Mouse (Mus musculus) forebrain, embryonic 13.5 days (tissue): ENCODE measurements around the gene Lrrc4b. TPM values are rescaled to one million over a fixed set of nuclear protein-coding genes. Genes with fewer than 3 reads are reported as not detected.

Source experiments
- ATAC-seq: fragments of 200-750 bp; cut with Nextera tagmentation; 2 replicates; pipeline ENCODE4 v1.8.0; 2017
- H3K27ac ChIP-seq: fragments of 300-500 bp; sonication (generic); 2 replicates; pipeline ENCODE4 v1.5.1; 2015; ENCODE audit warnings: inconsistent platforms, mild to moderate bottlenecking, moderate library complexity
- H3K27me3 ChIP-seq: fragments of 300-500 bp; sonication (generic); 2 replicates; pipeline ENCODE4 v1.6.1; 2015; ENCODE audit warnings: mild to moderate bottlenecking, inconsistent platforms
- H3K36me3 ChIP-seq: fragments of 300-500 bp; sonication (generic); 2 replicates; pipeline ENCODE4 v1.6.1; 2015; ENCODE audit warnings: mild to moderate bottlenecking, inconsistent platforms; ENCODE audit not compliant: poor library complexity, severe bottlenecking
- H3K4me1 ChIP-seq: fragments of 300-500 bp; sonication (generic); 2 replicates; pipeline ENCODE4 v1.6.1; 2015; ENCODE audit warnings: inconsistent platforms
- H3K4me2 ChIP-seq: fragments of 300-500 bp; sonication (generic); 2 replicates; pipeline ENCODE4 v1.6.1; 2015; ENCODE audit warnings: inconsistent platforms, mild to moderate bottlenecking, moderate library complexity
- H3K4me3 ChIP-seq: fragments of 300-500 bp; sonication (generic); 2 replicates; pipeline ENCODE4 v1.5.1; 2015; ENCODE audit warnings: mild to moderate bottlenecking, inconsistent platforms
- H3K9ac ChIP-seq: fragments of 300-500 bp; sonication (generic); 2 replicates; pipeline ENCODE4 v1.6.1; 2015; ENCODE audit warnings: mild to moderate bottlenecking, inconsistent platforms
- H3K9me3 ChIP-seq: fragments of 300-500 bp; sonication (generic); replicated peaks from 2 replicates; pipeline ENCODE4 v1.6.1; 2016; ENCODE audit warnings: inconsistent platforms
- WGBS: fragments of 180-500 bp; shearing (Covaris S2); methylation state at CpG from one replicate; pipeline ENCODE4 v1.1.7; 2015; 5-methylcytosine and 5-hydroxymethylcytosine counted together
- polyA plus RNA-seq: library from polyadenylated mRNA; unstranded; fragments of >200 nt; fragmentation: Nextera tagmentation; extraction: Ambion mirVana; gene quantifications from 2 replicates; pipeline ENCODE4 v1.2.1, GENCODE M21; 2015

Gene Lrrc4b
- polyA plus RNA-seq = 11.6 and 12.6 TPM in 2 replicates

- Histone ChIP-seq H3K9me3 (no peaks in the 10 kb centered on the region), H3K27ac (peak within 1 kb of the TSS; percentile 99), H3K4me2 (peak within 1 kb of the TSS; percentile 95), H3K27me3 (no peaks in the 10 kb centered on the region; the same call in 1 of the 2 replicates), H3K4me3 (peak within 1 kb of the TSS; percentile 82), H3K9ac (peak within 1 kb of the TSS; percentile 97), H3K4me1 (peaks cover 57% of the 10 kb centered on the region), H3K36me3 (peaks cover 2% of the 10 kb centered on the region; the same call in 1 of the 2 replicates)
- under 1% methylated on average over 60 of the region's 69 CpGs for WGBS
- peak; percentile 73 for ATAC-seq
Measured at GRCm38 (mm10) chr7:44428968-44429521, at the start of gene Lrrc4b. TSS of gene Lrrc4b (plus strand) at chr7:44429018.

- H3K9ac ChIP-seq = 0 out of 2 replicates have a peak overlapping the region, but pooled peaks have one; percentile 12
- H3K4me2 ChIP-seq = no peak overlapping the region
- H3K36me3 ChIP-seq = no peaks in the 10 kb centered on the region
- H3K9me3 ChIP-seq = 0 out of 2 replicates have a peak, but pooled peaks cover 6% of the 10 kb centered on the region
- no peak overlapping the region; the same call in 1 of the 2 replicates for H3K4me3 ChIP-seq
- ATAC-seq = peak; percentile 69
- H3K27me3 ChIP-seq = peaks cover 18% of the 10 kb centered on the region
- peak overlapping the region; percentile 93 for H3K27ac ChIP-seq
- H3K4me1 ChIP-seq = peaks cover 37% of the 10 kb centered on the region
- WGBS = 62% methylated on average over 12 of the region's 12 CpGs
Measured at GRCm38 (mm10) chr7:44382541-44382940, 46.3 kb upstream of the Lrrc4b start.

GRCm38 (mm10) chr7:44383980-44384715 lies 44.7 kb upstream of the Lrrc4b start, which contains the start of gene Syt3:
TSS of gene Syt3 (plus strand) at chr7:44384102.
- Histone ChIP-seq H3K36me3 (no peaks in the 10 kb centered on the region), H3K27ac (peak within 1 kb of the TSS; percentile 93), H3K27me3 (peaks cover 14% of the 10 kb centered on the region), H3K9ac (peak within 1 kb of the TSS; percentile 73), H3K4me1 (peaks cover 31% of the 10 kb centered on the region), H3K9me3 (0 out of 2 replicates have a peak, but pooled peaks cover 6% of the 10 kb centered on the region), H3K4me3 (peak within 1 kb of the TSS; percentile 51), H3K4me2 (peak within 1 kb of the TSS; percentile 89)
- ATAC-seq = peak; percentile 87
- 0% methylated on average over 26 of the region's 33 CpGs for WGBS

DNA sequence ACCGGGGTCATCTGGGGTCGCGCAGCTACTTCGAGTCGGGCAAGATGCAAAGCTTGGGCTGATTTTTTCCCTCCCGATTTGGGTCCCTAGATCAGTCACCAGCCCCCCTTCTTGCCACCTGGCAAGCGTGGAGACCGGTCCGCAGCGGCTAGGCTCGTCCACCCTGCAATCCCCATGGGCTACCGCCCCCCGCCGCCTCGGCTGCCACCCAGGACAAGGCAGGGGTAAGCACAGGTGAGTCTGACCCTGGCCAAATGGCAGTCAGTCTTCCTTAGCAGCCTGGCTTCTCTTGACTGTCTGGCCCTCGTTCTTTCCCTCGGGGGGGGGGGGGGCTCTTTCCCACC lies 44.1 kb upstream of the Lrrc4b start:
- H3K27me3 ChIP-seq = peaks cover 14% of the 10 kb centered on the region
- peak overlapping the region; percentile 89 for H3K4me2 ChIP-seq
- peaks cover 31% of the 10 kb centered on the region for H3K4me1 ChIP-seq
- peak overlapping the region; percentile 73 for H3K9ac ChIP-seq
- H3K4me3 ChIP-seq = peak overlapping the region; percentile 51
- H3K36me3 ChIP-seq = no peaks in the 10 kb centered on the region
- peak; percentile 41 for ATAC-seq
- no peak overlapping the region for H3K27ac ChIP-seq
- 0% methylated on average over 16 of the region's 17 CpGs for WGBS
- 0 out of 2 replicates have a peak, but pooled peaks cover 6% of the 10 kb centered on the region for H3K9me3 ChIP-seq

GRCm38 (mm10) chr7:44385720-44386119 lies 43.1 kb upstream of the Lrrc4b start, which contains the start of gene 1700008O03Rik:
TSS of gene 1700008O03Rik (minus strand) at chr7:44385820.
- Histone ChIP-seq H3K4me2 (peak within 1 kb of the TSS; percentile 89), H3K4me1 (peaks cover 31% of the 10 kb centered on the region), H3K9me3 (no peaks in the 10 kb centered on the region), H3K27me3 (peaks cover 14% of the 10 kb centered on the region), H3K36me3 (no peaks in the 10 kb centered on the region), H3K9ac (peak within 1 kb of the TSS; percentile 73), H3K27ac (no peak within 1 kb of the TSS), H3K4me3 (peak within 1 kb of the TSS; percentile 51)
- 83% methylated on average over 12 of the region's 12 CpGs for WGBS
- ATAC-seq = no peak

DNA sequence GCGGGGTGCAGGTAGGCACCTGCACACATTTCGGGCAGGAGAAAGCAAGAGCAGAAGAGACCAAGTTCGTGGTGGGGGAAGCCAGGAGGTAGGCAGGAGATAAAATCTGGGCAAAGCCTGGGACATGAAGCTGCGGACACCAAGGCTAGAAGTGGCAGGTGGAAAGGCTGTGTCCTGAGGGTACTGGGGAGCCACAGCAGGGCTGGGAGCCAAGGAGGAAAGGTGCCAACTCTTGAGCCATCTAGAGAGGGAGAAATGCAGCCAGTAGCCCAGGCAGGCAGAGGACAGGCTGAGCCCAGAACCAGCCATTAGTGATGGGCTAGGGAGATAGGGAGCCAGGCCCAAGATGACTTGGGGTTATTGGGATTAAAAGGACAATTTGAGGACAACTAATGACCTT lies 37.0 kb upstream of the Lrrc4b start:
- no peak for ATAC-seq
- H3K4me2 ChIP-seq = no peak overlapping the region
- H3K27me3 ChIP-seq = peaks cover 8% of the 10 kb centered on the region; the same call in 1 of the 2 replicates
- H3K27ac ChIP-seq = no peak overlapping the region
- no peak overlapping the region for H3K9ac ChIP-seq
- H3K4me1 ChIP-seq = no peaks in the 10 kb centered on the region
- no peaks in the 10 kb centered on the region for H3K9me3 ChIP-seq
- H3K36me3 ChIP-seq = no peaks in the 10 kb centered on the region
- 90% methylated on average over 4 of the region's 4 CpGs for WGBS
- H3K4me3 ChIP-seq = no peak overlapping the region

- no peak overlapping the region for H3K4me3 ChIP-seq
- H3K4me2 ChIP-seq = no peak overlapping the region
- H3K4me1 ChIP-seq = no peaks in the 10 kb centered on the region
- no peak for ATAC-seq
- H3K27me3 ChIP-seq = peaks cover 5% of the 10 kb centered on the region; the same call in 1 of the 2 replicates
- WGBS = 87% methylated on average over 11 of the region's 14 CpGs
- H3K27ac ChIP-seq = no peak overlapping the region
- H3K9me3 ChIP-seq = no peaks in the 10 kb centered on the region
- no peaks in the 10 kb centered on the region for H3K36me3 ChIP-seq
- no peak overlapping the region for H3K9ac ChIP-seq
Measured at GRCm38 (mm10) chr7:44392341-44392740, 36.5 kb upstream of the Lrrc4b start.

DNA sequence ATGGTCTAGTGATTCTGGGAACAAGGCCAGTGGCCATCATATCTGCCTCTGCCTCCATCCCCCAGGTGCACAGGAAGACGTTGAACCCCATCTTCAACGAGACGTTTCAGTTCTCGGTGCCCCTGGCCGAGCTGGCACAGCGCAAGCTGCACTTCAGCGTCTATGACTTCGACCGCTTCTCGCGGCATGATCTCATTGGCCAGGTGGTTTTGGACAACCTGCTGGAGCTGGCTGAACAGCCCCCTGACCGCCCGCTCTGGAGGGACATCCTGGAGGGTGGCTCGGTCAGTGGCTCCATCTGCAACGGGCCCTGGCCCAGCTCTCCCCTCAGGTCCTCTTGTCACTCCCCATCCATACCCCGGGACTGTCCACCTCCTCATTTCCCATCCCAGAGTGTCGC lies 35.5 kb upstream of the Lrrc4b start:
- H3K36me3 ChIP-seq = no peaks in the 10 kb centered on the region
- H3K27me3 ChIP-seq = no peaks in the 10 kb centered on the region
- no peaks in the 10 kb centered on the region for H3K9me3 ChIP-seq
- H3K9ac ChIP-seq = no peak overlapping the region; the same call in 1 of the 2 replicates
- H3K27ac ChIP-seq = no peak overlapping the region
- 92% methylated on average over 17 of the region's 17 CpGs for WGBS
- ATAC-seq = no peak
- no peak overlapping the region for H3K4me2 ChIP-seq
- no peaks in the 10 kb centered on the region for H3K4me1 ChIP-seq
- H3K4me3 ChIP-seq = no peak overlapping the region

DNA sequence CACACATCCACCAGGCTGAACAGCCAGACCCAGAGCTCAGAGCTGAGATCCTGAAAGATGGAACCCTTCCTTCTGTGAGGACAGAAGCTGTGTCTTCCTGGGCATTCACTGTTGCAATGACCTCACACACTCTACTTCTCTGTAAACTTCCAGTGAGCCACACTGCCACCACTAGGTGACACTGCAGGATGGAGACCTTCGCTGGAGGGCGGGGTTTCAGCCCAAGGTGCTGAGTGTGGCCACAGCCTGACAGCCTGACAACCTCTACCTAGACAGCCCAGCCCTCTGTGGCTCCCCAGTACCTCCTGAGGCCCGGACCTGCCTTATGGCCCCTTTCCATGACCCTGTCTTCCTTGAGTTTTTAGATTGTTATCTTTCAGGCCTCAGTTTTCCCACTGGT lies 30.2 kb upstream of the Lrrc4b start:
- 0 out of 2 replicates have a peak, but pooled peaks cover 6% of the 10 kb centered on the region for H3K27me3 ChIP-seq
- WGBS = 6% methylated on average over 3 of the region's 3 CpGs
- no peaks in the 10 kb centered on the region for H3K9me3 ChIP-seq
- no peaks in the 10 kb centered on the region for H3K4me1 ChIP-seq
- H3K27ac ChIP-seq = no peak overlapping the region
- no peaks in the 10 kb centered on the region for H3K36me3 ChIP-seq
- H3K4me2 ChIP-seq = no peak overlapping the region
- H3K4me3 ChIP-seq = no peak overlapping the region
- ATAC-seq = peak; percentile 55; the same call in 1 of the 2 replicates
- no peak overlapping the region for H3K9ac ChIP-seq

DNA sequence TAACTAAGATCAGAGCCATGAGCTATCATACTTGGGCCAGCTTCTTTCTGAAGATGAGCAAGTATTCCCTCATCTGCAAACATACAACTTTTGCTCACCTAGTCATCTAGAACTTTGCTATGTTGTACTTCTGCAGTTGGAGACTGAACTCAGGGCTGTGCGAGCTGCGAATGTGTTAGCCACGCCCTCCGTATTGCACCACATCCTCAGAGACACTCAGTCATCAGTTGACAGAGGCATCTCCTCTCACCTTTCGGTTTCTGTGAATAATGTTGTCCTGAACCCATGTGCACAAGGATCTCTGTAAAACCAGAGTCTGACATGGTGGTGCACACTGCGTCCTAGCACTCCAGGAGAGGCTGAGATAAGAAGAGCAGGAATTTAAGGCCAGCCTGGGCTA lies 27.1 kb upstream of the Lrrc4b start:
- H3K27me3 ChIP-seq = 0 out of 2 replicates have a peak, but pooled peaks cover 6% of the 10 kb centered on the region
- no peak overlapping the region for H3K4me2 ChIP-seq
- no peaks in the 10 kb centered on the region for H3K9me3 ChIP-seq
- no peak for ATAC-seq
- WGBS = 88% methylated on average over 6 of the region's 6 CpGs
- no peaks in the 10 kb centered on the region for H3K36me3 ChIP-seq
- H3K4me1 ChIP-seq = 0 out of 2 replicates have a peak, but pooled peaks cover 5% of the 10 kb centered on the region
- H3K4me3 ChIP-seq = no peak overlapping the region
- H3K27ac ChIP-seq = no peak overlapping the region
- no peak overlapping the region for H3K9ac ChIP-seq

DNA sequence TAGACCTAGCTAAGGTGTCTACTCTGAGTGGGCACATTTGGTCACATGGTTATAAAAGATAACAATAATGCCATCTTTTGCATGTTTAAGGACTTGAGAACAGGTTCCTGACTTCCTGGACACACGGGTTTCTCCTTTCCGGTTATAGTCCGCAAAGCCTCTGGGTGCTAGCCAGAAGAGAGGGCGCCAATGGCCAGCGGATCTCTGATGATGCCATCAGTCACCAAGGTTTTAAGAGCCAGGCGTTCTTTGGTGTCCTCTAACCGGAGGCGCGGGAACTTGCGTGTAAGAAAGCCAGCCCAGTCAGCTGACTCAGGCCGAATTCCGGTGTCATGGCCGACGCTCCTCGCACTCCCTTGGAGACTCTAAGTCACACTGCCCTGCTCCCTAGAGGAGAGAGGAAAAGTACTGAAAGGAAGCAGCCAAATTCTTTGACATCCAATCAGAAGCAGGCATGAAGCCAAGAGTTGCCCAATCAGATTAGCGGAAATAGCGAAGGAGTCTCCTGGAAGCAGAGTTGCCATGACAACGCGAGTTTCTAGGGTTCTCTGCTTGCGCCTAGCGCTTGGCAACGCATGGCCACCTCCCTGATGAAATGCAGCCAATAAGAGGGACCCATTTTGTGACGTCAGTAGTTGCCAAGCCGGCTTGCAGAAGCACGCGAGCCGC lies 23.3 kb upstream of the Lrrc4b start:
- 0 out of 2 replicates have a peak, but pooled peaks cover 5% of the 10 kb centered on the region for H3K4me1 ChIP-seq
- no peaks in the 10 kb centered on the region for H3K36me3 ChIP-seq
- peak overlapping the region; percentile 82 for H3K27ac ChIP-seq
- WGBS = 3% methylated on average over 27 of the region's 27 CpGs
- no peak overlapping the region for H3K9ac ChIP-seq
- 0 out of 2 replicates have a peak, but pooled peaks cover 6% of the 10 kb centered on the region for H3K27me3 ChIP-seq
- peak overlapping the region; percentile 62 for H3K4me2 ChIP-seq
- ATAC-seq = peak; percentile 97
- peak overlapping the region; percentile 38 for H3K4me3 ChIP-seq
- H3K9me3 ChIP-seq = no peaks in the 10 kb centered on the region

DNA sequence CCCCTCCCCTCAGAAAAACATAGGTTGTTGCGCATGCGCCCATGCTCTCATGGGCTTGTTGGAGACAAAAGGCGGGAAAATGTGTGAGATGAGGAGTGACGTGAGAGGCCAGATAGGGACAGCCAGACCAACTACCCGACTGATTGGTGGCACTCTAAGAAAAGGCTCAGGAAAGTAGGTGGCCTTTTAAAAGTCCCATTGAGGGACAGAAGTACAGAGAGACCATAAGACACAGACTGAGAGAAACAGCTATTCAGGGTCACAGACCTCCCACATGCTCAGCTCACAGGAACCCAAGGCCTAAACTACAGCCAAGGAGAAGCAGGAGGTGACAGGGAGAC lies 22.8 kb upstream of the Lrrc4b start:
- H3K4me1 ChIP-seq = 0 out of 2 replicates have a peak, but pooled peaks cover 5% of the 10 kb centered on the region
- no peak overlapping the region for H3K4me3 ChIP-seq
- ATAC-seq = peak; percentile 74
- no peak overlapping the region for H3K4me2 ChIP-seq
- no peak overlapping the region for H3K9ac ChIP-seq
- no peak overlapping the region for H3K27ac ChIP-seq
- H3K27me3 ChIP-seq = 0 out of 2 replicates have a peak, but pooled peaks cover 6% of the 10 kb centered on the region
- H3K36me3 ChIP-seq = no peaks in the 10 kb centered on the region
- 0% methylated on average over 5 of the region's 5 CpGs for WGBS
- no peaks in the 10 kb centered on the region for H3K9me3 ChIP-seq
